Mouse (Mus musculus) B cell, adult (primary cell): Measurements from ENCODE around the gene Mup15. TPM values are rescaled to one million over a fixed set of nuclear protein-coding genes. Genes with fewer than 3 reads are reported as not detected.

ENCODE experiments used
- total RNA-seq: library from RNA; stranded (reverse); gene quantifications from 4 replicates; pipeline ENCODE4 v1.2.4, GENCODE M21; 2023; ENCODE audit not compliant: inconsistent age

Gene Mup15
- not detected in 4 replicates for total RNA-seq

GRCm38 (mm10) chr4:61439643-61440042 lies at the start of gene Mup15:
Gene Mup15, minus strand, starts transcription at chr4:61439743.

Other genes with a start within 250 kb of the Mup15 start
- gene Mup13, start 211.5 kb downstream of the Mup15 start, total RNA-seq, result not detected in 4 replicates
- gene Mup14, start 135.7 kb downstream of the Mup15 start, total RNA-seq, result not detected in 4 replicates
- not detected in 4 replicates for gene Mup16, start 79.8 kb upstream of the Mup15 start, total RNA-seq
- not detected in 4 replicates for gene Mup17, start 156.1 kb upstream of the Mup15 start, total RNA-seq
- gene Mup18, start 234.4 kb upstream of the Mup15 start, total RNA-seq, result not detected in 4 replicates